Mouse (Mus musculus) forebrain, embryonic 10.5 days (tissue): ENCODE results near the gene Stx16. TPM values are rescaled to one million over a fixed set of nuclear protein-coding genes. Genes with fewer than 3 reads are reported as not detected.

Experiments
- DNase-seq: peaks from one replicate; pipeline ENCODE4 v3.0.0-alpha.2; 2017; ENCODE audit warnings: low spot score; ENCODE audit errors: extremely low spot score
- H3K27ac ChIP-seq: fragments of 300-500 bp; sonication (generic); 2 replicates; pipeline ENCODE4 v1.5.1; 2016; ENCODE audit warnings: mild to moderate bottlenecking
- H3K27me3 ChIP-seq: fragments of 300-500 bp; sonication (generic); 2 replicates; pipeline ENCODE4 v1.6.1; 2016; ENCODE audit warnings: mild to moderate bottlenecking; ENCODE audit not compliant: poor library complexity, severe bottlenecking
- H3K36me3 ChIP-seq: fragments of 300-500 bp; sonication (generic); replicated peaks from 2 replicates; pipeline ENCODE4 v1.6.1; 2016; ENCODE audit warnings: mild to moderate bottlenecking, moderate library complexity
- H3K4me1 ChIP-seq: fragments of 300-500 bp; sonication (generic); 2 replicates; pipeline ENCODE4 v1.6.1; 2016
- H3K4me3 ChIP-seq: fragments of 300-500 bp; sonication (generic); 2 replicates; pipeline ENCODE4 v1.5.1; 2016; ENCODE audit warnings: mild to moderate bottlenecking, moderate library complexity
- H3K9me3 ChIP-seq: fragments of 300-500 bp; sonication (generic); 2 replicates; pipeline ENCODE4 v1.6.1; 2016; ENCODE audit warnings: mild to moderate bottlenecking, moderate library complexity
- WGBS: fragments of 180-500 bp; shearing (Covaris S2); methylation state at CpG from one replicate; pipeline ENCODE4 v1.1.7; 2016; 5-methylcytosine and 5-hydroxymethylcytosine counted together
- polyA plus RNA-seq: library from polyadenylated mRNA; unstranded; fragments of >200 nt; fragmentation: Nextera tagmentation; extraction: Ambion mirVana; gene quantifications from 2 replicates; pipeline ENCODE4 v1.2.1, GENCODE M21; 2016

Gene Stx16
- polyA plus RNA-seq, 1 experiment from 2014 or later = 9.7 TPM

DNA sequence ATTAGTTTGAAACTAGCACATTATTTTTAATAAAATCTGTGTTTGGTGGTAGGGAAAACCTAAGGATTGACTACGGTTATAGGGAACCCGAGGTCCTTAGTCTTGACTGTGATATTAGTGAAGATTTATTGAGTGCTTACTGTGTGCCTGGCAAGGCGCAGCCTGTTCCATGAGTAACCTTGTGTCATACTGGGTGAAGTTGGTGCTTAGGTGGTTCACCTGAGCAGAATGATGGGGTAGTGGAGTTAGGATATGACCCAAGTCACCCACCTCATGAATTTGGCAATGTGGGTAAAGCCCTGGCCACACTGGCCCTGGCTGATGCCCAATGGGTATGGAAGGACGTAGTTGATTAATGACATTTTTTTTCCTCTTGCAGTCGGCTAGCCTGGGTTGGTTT is 5.7 kb downstream of the Stx16 start:
- Histone ChIP-seq H3K9me3 (no peaks in the 10 kb centered on the region), H3K4me1 (peaks cover 27% of the 10 kb centered on the region), H3K27me3 (no peaks in the 10 kb centered on the region), H3K4me3 (no peak overlapping the region), H3K36me3 (0 out of 2 replicates have a peak, but pooled peaks cover 4% of the 10 kb centered on the region), H3K27ac (no peak overlapping the region)
- WGBS = 90% methylated on average over 5 of the region's 5 CpGs
- no peak for DNase-seq

- no peaks in the 10 kb centered on the region for H3K9me3 ChIP-seq
- peaks cover 21% of the 10 kb centered on the region for H3K4me1 ChIP-seq
- no peak overlapping the region for H3K27ac ChIP-seq
- H3K27me3 ChIP-seq = no peaks in the 10 kb centered on the region
- no peak overlapping the region for H3K4me3 ChIP-seq
- WGBS = 88% methylated on average over 3 of the region's 3 CpGs
- 0 out of 2 replicates have a peak, but pooled peaks cover 4% of the 10 kb centered on the region for H3K36me3 ChIP-seq
- no peak for DNase-seq
Observed at GRCm38 (mm10) chr2:174082380-174082918, 6.3 kb downstream of the Stx16 start.

DNA sequence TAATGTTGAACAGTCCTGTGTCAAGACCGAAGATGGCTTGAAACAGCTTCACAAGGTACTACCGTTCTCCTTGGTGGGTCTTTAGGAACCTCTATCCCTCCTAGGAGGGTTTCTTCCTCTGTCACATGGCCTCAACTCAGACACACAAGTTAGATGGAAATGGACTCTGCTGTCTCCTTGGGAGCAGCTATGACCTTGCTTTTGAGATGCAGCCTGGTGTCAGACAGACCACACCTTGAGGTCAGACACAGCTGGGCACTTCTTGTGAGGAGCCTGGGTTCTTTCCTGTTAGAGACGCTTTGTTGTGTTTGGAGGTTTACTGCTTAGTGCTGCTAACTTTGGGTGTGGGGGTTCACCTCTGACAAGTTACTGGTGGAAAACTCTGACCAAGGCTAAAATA is 19.0 kb downstream of the Stx16 start:
- no peaks in the 10 kb centered on the region for H3K9me3 ChIP-seq
- H3K36me3 ChIP-seq = peaks cover 62% of the 10 kb centered on the region
- 96% methylated on average over 3 of the region's 3 CpGs for WGBS
- no peaks in the 10 kb centered on the region for H3K27me3 ChIP-seq
- no peak overlapping the region for H3K4me3 ChIP-seq
- H3K4me1 ChIP-seq = no peaks in the 10 kb centered on the region
- no peak overlapping the region for H3K27ac ChIP-seq
- DNase-seq = no peak

- Histone ChIP-seq H3K4me1 (peaks cover 19% of the 10 kb centered on the region), H3K36me3 (peaks cover 14% of the 10 kb centered on the region), H3K4me3 (no peak overlapping the region), H3K27me3 (no peaks in the 10 kb centered on the region), H3K9me3 (no peaks in the 10 kb centered on the region), H3K27ac (no peak overlapping the region)
- 65% methylated on average over 7 of the region's 7 CpGs for WGBS
- no peak for DNase-seq
Observed at GRCm38 (mm10) chr2:174102399-174102798, 26.3 kb downstream of the Stx16 start.

DNA sequence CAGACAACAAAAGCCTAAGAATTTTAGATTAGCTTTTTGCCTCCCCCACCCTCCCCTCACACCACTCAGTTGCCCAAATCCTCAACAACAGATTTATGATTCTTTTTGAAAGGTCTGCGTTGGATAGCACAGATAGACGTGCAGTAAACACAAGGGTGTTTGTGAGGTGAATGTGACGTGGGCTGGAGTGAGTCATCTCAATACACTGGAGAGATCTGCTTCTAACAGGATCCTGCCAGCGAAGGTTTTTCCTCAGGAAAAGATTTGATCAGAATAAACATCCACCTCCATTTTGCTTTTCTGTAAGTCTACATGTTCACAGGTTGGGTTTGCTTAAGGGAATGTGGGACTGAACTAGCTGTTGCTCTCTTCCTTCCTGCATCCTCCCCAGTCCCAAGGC is 27.4 kb downstream of the Stx16 start:
- WGBS = 91% methylated on average over 4 of the region's 4 CpGs
- no peak for DNase-seq
- no peaks in the 10 kb centered on the region for H3K9me3 ChIP-seq
- no peaks in the 10 kb centered on the region for H3K27me3 ChIP-seq
- H3K27ac ChIP-seq = no peak overlapping the region
- peaks cover 19% of the 10 kb centered on the region for H3K4me1 ChIP-seq
- H3K4me3 ChIP-seq = no peak overlapping the region
- H3K36me3 ChIP-seq = peaks cover 11% of the 10 kb centered on the region

DNA sequence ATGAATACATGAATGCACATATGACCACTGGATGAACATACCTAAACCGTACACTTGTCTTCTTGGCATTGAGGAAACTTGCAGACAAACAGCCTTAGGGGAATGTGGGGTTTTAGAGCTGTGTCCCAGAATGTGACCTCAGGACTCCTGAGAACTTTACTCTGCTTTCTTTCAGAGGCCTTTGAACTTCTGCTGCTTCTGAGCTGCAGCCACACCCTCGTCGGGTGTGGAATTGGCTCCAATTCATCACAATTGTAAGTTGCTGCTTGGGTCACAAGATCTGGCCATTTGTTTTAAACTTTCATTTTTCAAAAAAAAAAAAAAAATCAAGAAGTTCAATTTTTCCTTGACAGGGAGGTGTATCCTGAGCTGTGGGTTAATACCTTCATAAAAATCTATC is 31.3 kb downstream of the Stx16 start:
- H3K4me1 ChIP-seq = peaks cover 20% of the 10 kb centered on the region
- WGBS = 88% methylated on average over 3 of the region's 3 CpGs
- no peak overlapping the region for H3K27ac ChIP-seq
- H3K27me3 ChIP-seq = no peaks in the 10 kb centered on the region
- no peaks in the 10 kb centered on the region for H3K9me3 ChIP-seq
- H3K36me3 ChIP-seq = peaks cover 5% of the 10 kb centered on the region
- H3K4me3 ChIP-seq = no peak overlapping the region
- no peak for DNase-seq

DNA sequence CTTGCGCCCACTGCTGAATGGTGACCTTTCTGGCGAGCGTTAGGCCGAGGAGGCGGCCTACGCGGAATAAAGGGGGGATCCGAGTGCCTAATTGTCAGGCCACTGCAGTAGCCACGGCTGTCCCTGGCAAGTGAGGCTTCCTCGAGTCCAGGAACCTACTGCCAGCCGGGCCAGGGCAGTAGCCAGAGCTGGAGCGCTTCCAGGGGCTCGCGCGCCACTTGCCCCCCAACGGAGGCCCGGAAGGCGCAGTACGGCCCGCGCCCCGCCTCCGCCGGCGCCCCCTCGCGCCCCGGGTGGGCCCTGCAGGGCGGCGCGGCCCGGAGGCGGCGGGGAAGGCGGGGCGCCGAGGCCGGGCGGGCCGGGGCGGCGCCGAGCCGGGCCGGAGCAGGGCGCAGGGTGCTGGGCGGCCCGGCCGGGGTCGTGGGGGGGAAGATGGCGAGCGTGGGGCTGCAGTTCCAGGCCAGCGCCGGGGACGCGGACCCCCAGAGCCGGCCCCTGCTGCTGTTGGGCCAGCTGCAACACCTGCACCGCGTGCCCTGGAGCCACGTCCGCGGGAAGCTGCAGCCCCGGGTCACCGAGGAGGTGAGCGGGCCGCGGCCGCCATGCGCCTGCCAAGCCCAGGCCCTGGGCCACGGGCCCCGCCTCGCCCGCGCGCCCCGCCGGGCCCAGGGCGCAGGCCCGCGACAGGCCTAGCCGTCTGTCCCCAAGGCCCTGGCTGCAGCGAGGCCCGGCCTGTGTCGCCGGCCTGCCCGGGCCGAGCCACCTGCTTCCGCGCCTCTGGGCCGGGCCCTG is 34.1 kb downstream of the Stx16 start, which contains the start of gene Npepl1:
Gene Npepl1, plus strand, starts transcription at position 359 of the 792 bp plus-strand sequence.
- H3K9me3 ChIP-seq = no peaks in the 10 kb centered on the region
- peak within 1 kb of the TSS; percentile 95 for H3K27ac ChIP-seq
- H3K27me3 ChIP-seq = no peaks in the 10 kb centered on the region
- 3% methylated on average over 82 of the region's 90 CpGs for WGBS
- DNase-seq = peak; percentile 48
- peaks cover 20% of the 10 kb centered on the region for H3K4me1 ChIP-seq
- H3K36me3 ChIP-seq = peaks cover 19% of the 10 kb centered on the region
- peak within 1 kb of the TSS; percentile 65 for H3K4me3 ChIP-seq

DNA sequence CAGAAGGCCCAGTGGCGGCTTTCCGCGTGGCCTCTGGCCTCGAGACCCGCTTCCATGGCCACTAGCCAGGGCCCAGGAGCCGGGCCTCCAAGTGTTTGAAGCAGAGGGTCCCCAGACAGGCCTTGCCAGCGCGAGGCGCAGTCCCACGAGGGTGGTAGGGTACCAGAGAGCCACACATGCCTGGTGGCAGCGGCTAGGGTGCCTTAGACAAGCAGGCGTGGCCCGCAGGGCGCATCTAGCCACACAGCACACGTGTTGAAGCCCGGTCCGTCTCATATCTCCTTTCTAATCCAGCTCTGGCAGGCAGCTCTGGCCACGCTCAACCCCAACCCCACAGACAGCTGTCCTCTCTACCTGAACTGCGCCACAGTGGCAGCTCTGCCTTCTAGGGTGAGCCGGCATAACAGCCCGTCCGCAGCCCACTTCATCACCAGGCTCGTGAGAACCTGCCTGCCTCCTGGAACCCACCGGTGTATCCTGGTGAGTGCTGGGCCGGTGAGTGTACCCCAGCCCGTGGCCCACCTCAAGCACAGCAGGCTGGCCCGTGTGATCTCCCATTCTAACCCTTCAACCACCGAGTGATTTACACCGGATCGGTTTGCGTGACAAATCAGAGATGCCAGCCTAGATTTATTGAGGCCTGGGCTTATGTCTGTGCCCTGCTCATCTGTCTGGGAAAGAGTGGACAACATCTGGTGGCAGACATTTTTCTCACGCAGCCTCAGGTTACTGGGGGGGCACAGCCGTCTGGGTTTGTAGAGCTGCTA is 34.9 kb downstream of the Stx16 start:
- Histone ChIP-seq H3K4me1 (peaks cover 20% of the 10 kb centered on the region), H3K9me3 (no peaks in the 10 kb centered on the region), H3K36me3 (peaks cover 23% of the 10 kb centered on the region), H3K27ac (peak overlapping the region; percentile 95), H3K4me3 (peak overlapping the region; percentile 65), H3K27me3 (no peaks in the 10 kb centered on the region)
- no peak for DNase-seq
- WGBS = 61% methylated on average over 33 of the region's 33 CpGs

- no peak for DNase-seq
- Histone ChIP-seq H3K4me1 (peaks cover 20% of the 10 kb centered on the region), H3K36me3 (peaks cover 35% of the 10 kb centered on the region), H3K4me3 (no peak overlapping the region), H3K27ac (no peak overlapping the region), H3K9me3 (no peaks in the 10 kb centered on the region), H3K27me3 (no peaks in the 10 kb centered on the region)
- 89% methylated on average over 18 of the region's 18 CpGs for WGBS
Observed at GRCm38 (mm10) chr2:174112931-174113330, 36.8 kb downstream of the Stx16 start.

GRCm38 (mm10) chr2:174114148-174114864 is 38.2 kb downstream of the Stx16 start:
- H3K4me3 ChIP-seq = no peak overlapping the region
- 91% methylated on average over 12 of the region's 12 CpGs for WGBS
- DNase-seq = no peak
- no peak overlapping the region for H3K27ac ChIP-seq
- peaks cover 20% of the 10 kb centered on the region for H3K4me1 ChIP-seq
- no peaks in the 10 kb centered on the region for H3K27me3 ChIP-seq
- peaks cover 48% of the 10 kb centered on the region for H3K36me3 ChIP-seq
- H3K9me3 ChIP-seq = no peaks in the 10 kb centered on the region

DNA sequence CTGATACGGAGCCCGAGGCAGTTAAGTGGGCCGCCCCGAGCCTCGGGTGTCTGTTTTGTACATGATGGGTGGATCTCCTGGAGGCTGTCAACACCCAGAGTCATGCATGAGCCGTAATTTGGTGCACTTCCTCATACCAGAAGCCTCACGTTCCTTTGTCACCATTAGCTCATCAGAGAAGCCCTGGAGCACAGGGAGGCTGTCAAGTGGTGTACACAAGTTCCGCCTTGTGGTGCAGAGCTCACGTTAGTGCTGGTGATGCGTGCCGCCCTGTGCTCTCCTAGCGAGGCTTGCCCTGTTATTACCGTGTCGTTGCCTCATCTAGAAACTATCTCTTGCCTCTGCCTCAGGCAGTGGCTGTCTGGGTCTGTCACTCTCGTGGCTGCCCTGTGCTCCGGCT is 40.8 kb downstream of the Stx16 start:
- WGBS = 76% methylated on average over 16 of the region's 16 CpGs
- H3K36me3 ChIP-seq = peaks cover 74% of the 10 kb centered on the region
- no peaks in the 10 kb centered on the region for H3K9me3 ChIP-seq
- H3K4me3 ChIP-seq = no peak overlapping the region
- no peaks in the 10 kb centered on the region for H3K27me3 ChIP-seq
- no peak overlapping the region for H3K27ac ChIP-seq
- H3K4me1 ChIP-seq = no peaks in the 10 kb centered on the region; the same call in 1 of the 2 replicates
- no peak for DNase-seq

GRCm38 (mm10) chr2:174118141-174118540 is 42.0 kb downstream of the Stx16 start:
- peaks cover 85% of the 10 kb centered on the region for H3K36me3 ChIP-seq
- DNase-seq = no peak
- no peak overlapping the region for H3K4me3 ChIP-seq
- no peaks in the 10 kb centered on the region for H3K4me1 ChIP-seq
- H3K27ac ChIP-seq = no peak overlapping the region
- no peaks in the 10 kb centered on the region for H3K27me3 ChIP-seq
- WGBS = 67% methylated on average over 11 of the region's 11 CpGs
- no peaks in the 10 kb centered on the region for H3K9me3 ChIP-seq
